Mouse (Mus musculus) liver, embryonic 14.5 days (tissue): ENCODE measurements around the gene Pde4b. TPM values are rescaled to one million over a fixed set of nuclear protein-coding genes. Genes with fewer than 3 reads are reported as not detected.

Experiments used
- ATAC-seq: fragments of 200-750 bp; cut with Nextera tagmentation; 2 replicates; pipeline ENCODE4 v1.8.0; 2017; ENCODE audit warnings: moderate number of reproducible peaks, mild to moderate bottlenecking, moderate library complexity; ENCODE audit not compliant: insufficient read depth
- DNase-seq, 3 experiments: peaks; one replicate each; pipeline ENCODE4 v3.0.0-alpha.2; 2012 to 2013; ENCODE audit warnings: low read depth in 3 of 3, low spot score in 3 of 3
- H3K27ac ChIP-seq: fragments of 300-500 bp; sonication (generic); 2 replicates; pipeline ENCODE4 v1.5.1; 2014; ENCODE audit warnings: moderate library complexity, mild to moderate bottlenecking, control low read depth, inconsistent platforms
- H3K27me3 ChIP-seq: fragments of 300-500 bp; sonication (generic); 2 replicates; pipeline ENCODE4 v1.6.1; 2014; ENCODE audit warnings: mild to moderate bottlenecking, low read length, moderate library complexity; ENCODE audit not compliant: control insufficient read depth, insufficient read depth
- H3K36me3 ChIP-seq: fragments of 300-500 bp; sonication (generic); replicated peaks from 2 replicates; pipeline ENCODE4 v1.6.1; 2014; ENCODE audit warnings: low read depth; ENCODE audit not compliant: control insufficient read depth, insufficient read depth
- H3K4me1 ChIP-seq, 2 experiments: fragments of 200-500 bp in 1 of 2; fragments of 300-500 bp in 1 of 2; sonication (generic) in 1 of 2; replicated peaks; 2 replicates each; pipeline ENCODE4 v1.6.1; 2012 to 2014; ENCODE audit warnings: antibody characterized with exemption in 1 of 2, inconsistent platforms in 1 of 2, low read length in 1 of 2; ENCODE audit not compliant: control insufficient read depth in 2 of 2, insufficient read depth in 2 of 2
- H3K4me2 ChIP-seq: fragments of 300-500 bp; sonication (generic); 2 replicates; pipeline ENCODE4 v1.6.1; 2014; ENCODE audit warnings: low read depth, mild to moderate bottlenecking, control low read depth, moderate library complexity
- H3K4me3 ChIP-seq, 2 experiments: fragments of 200-500 bp in 1 of 2; fragments of 300-500 bp in 1 of 2; sonication (generic) in 1 of 2; 2 replicates each; pipeline ENCODE4 v1.5.1; 2012 to 2014; ENCODE audit warnings: low read depth in 2 of 2, low read length in 2 of 2, mild to moderate bottlenecking in 2 of 2, control low read depth in 1 of 2, inconsistent platforms in 1 of 2, moderate library complexity in 1 of 2; ENCODE audit not compliant: insufficient read depth in 1 of 2
- H3K9ac ChIP-seq: fragments of 300-500 bp; sonication (generic); replicated peaks from 2 replicates; pipeline ENCODE4 v1.6.1; 2014; ENCODE audit warnings: mild to moderate bottlenecking, control low read depth, moderate library complexity
- H3K9me3 ChIP-seq: fragments of 300-500 bp; sonication (generic); 2 replicates; pipeline ENCODE4 v1.6.1; 2016; ENCODE audit warnings: low read length, mixed read lengths; ENCODE audit not compliant: control insufficient read depth
- CTCF ChIP-seq: IDR thresholded peaks from 2 replicates; pipeline ENCODE4 v1.5.1; 2016; ENCODE audit warnings: antibody characterized with exemption, low read depth, control low read depth
- EP300 ChIP-seq: IDR thresholded peaks from 2 replicates; pipeline ENCODE4 v1.6.1; 2016; ENCODE audit warnings: antibody characterized with exemption, low read depth
- WGBS: fragments of 180-500 bp; shearing (Covaris S2); extraction: QIAGEN DNeasy Blood & Tissue Kit; methylation state at CpG from one replicate; pipeline ENCODE4 v1.1.7; 2014; ENCODE audit not compliant: insufficient replicate concordance; 5-methylcytosine and 5-hydroxymethylcytosine counted together
- polyA plus RNA-seq, 2 experiments: library from polyadenylated mRNA; depleted of rRNA in 1 of 2; stranded (reverse) in 1 of 2; unstranded in 1 of 2; fragments of >200 nt; fragmentation: Nextera tagmentation in 1 of 2; extraction: Ambion mirVana in 1 of 2; gene quantifications; 2 replicates each; pipeline versions ENCODE4 v1.2.1 to v1.2.3; 2012 to 2014

The Pde4b gene
- polyA plus RNA-seq, 2 experiments: 1.5 to 2.3 TPM

- Histone ChIP-seq H3K27ac (no peak overlapping the region), H3K9ac (no peak overlapping the region), H3K4me2 (no peak overlapping the region), H3K9me3 (no peaks in the 10 kb centered on the region), H3K36me3 (no peaks in the 10 kb centered on the region), H3K4me1 (no peaks in the 10 kb centered on the region), H3K4me3 (no peak overlapping the region), H3K27me3 (no peaks in the 10 kb centered on the region)
- no peak for DNase-seq
- WGBS: 57% methylated on average over 2 of the region's 2 CpGs
- ATAC-seq: no peak
- TF ChIP-seq EP300 (no peak), CTCF (no peak)
Observed at GRCm38 (mm10) chr4:102484738-102485137, 397.4 kb downstream of the Pde4b start.

- DNase-seq: no peak
- WGBS: 33% methylated on average over 4 of the region's 4 CpGs
- H3K9me3 ChIP-seq: no peaks in the 10 kb centered on the region
- no peak overlapping the region for H3K4me2 ChIP-seq
- no peaks in the 10 kb centered on the region for H3K27me3 ChIP-seq
- H3K4me3 ChIP-seq: no peak overlapping the region
- no peak overlapping the region for H3K27ac ChIP-seq
- H3K4me1 ChIP-seq: no peaks in the 10 kb centered on the region
- no peaks in the 10 kb centered on the region for H3K36me3 ChIP-seq
- ATAC-seq: no peak
- H3K9ac ChIP-seq: no peak overlapping the region
- TF ChIP-seq CTCF (peak; percentile 49), EP300 (no peak)
Observed at GRCm38 (mm10) chr4:102486134-102486920, 399.0 kb downstream of the Pde4b start.

- Histone ChIP-seq H3K4me1 (no peaks in the 10 kb centered on the region), H3K4me3 (no peak overlapping the region), H3K4me2 (no peak overlapping the region), H3K9me3 (no peaks in the 10 kb centered on the region), H3K27me3 (no peaks in the 10 kb centered on the region), H3K9ac (no peak overlapping the region), H3K27ac (no peak overlapping the region), H3K36me3 (no peaks in the 10 kb centered on the region)
- DNase-seq: no peak
- ATAC-seq: no peak
- TF ChIP-seq CTCF (no peak), EP300 (no peak)
- WGBS: 53% methylated on average over 3 of the region's 3 CpGs
Observed at GRCm38 (mm10) chr4:102486921-102487240, 399.5 kb downstream of the Pde4b start.

- WGBS: 34% methylated on average over 2 of the region's 2 CpGs
Observed at GRCm38 (mm10) chr4:102488000-102488399, 400.7 kb downstream of the Pde4b start.

GRCm38 (mm10) chr4:102491468-102492123 lies 404.3 kb downstream of the Pde4b start:
- no peak for TF ChIP-seq CTCF
- no peak for TF ChIP-seq EP300
- no peak overlapping the region for H3K4me2 ChIP-seq
- H3K4me1 ChIP-seq: no peaks in the 10 kb centered on the region
- no peaks in the 10 kb centered on the region for H3K9me3 ChIP-seq
- ATAC-seq: no peak
- H3K27me3 ChIP-seq: no peaks in the 10 kb centered on the region
- no peaks in the 10 kb centered on the region for H3K36me3 ChIP-seq
- no peak overlapping the region for H3K9ac ChIP-seq
- H3K4me3 ChIP-seq: no peak overlapping the region
- no peak overlapping the region for H3K27ac ChIP-seq
- 69% methylated on average over 11 of the region's 11 CpGs for WGBS
- DNase-seq: no peak

More at GRCm38 (mm10) chr4:102488000-102488399, 400.7 kb downstream of the Pde4b start:
- Histone ChIP-seq H3K4me2 (no peak overlapping the region), H3K4me1 (no peaks in the 10 kb centered on the region), H3K4me3 (no peak overlapping the region), H3K9ac (no peak overlapping the region), H3K27ac (no peak overlapping the region), H3K27me3 (no peaks in the 10 kb centered on the region), H3K36me3 (no peaks in the 10 kb centered on the region), H3K9me3 (no peaks in the 10 kb centered on the region)
- TF ChIP-seq CTCF (no peak), EP300 (no peak)
- DNase-seq (no peak), ATAC-seq (no peak)
